Mouse (Mus musculus) heart, adult 2 months (tissue): ENCODE measurements around the gene Mamdc2. TPM values are rescaled to one million over a fixed set of nuclear protein-coding genes. Genes with fewer than 3 reads are reported as not detected.

Experiments
- DNase-seq, 2 experiments: peaks; one replicate each; pipeline ENCODE4 v3.0.0; 2021
- H3K27ac ChIP-seq: fragments of 200-600 bp; 2 replicates; pipeline ENCODE4 v1.8.1; 2022
- H3K27me3 ChIP-seq: fragments of 200-500 bp; 2 replicates; pipeline ENCODE4 v1.6.1; 2012; ENCODE audit warnings: mild to moderate bottlenecking, low read length, inconsistent platforms, mixed read lengths; ENCODE audit not compliant: control insufficient read depth, insufficient read depth
- H3K36me3 ChIP-seq: fragments of 200-500 bp; 2 replicates; pipeline ENCODE4 v1.6.1; 2012; ENCODE audit warnings: low read length, inconsistent platforms; ENCODE audit not compliant: control insufficient read depth, insufficient read depth
- H3K4me1 ChIP-seq: fragments of 200-500 bp; 2 replicates; pipeline ENCODE4 v1.6.1; 2011; ENCODE audit warnings: low read length; ENCODE audit not compliant: control insufficient read depth, insufficient read depth
- H3K4me3 ChIP-seq: fragments of 200-600 bp; 2 replicates; pipeline ENCODE4 v1.8.1; 2022
- H3K79me2 ChIP-seq: fragments of 200-500 bp; replicated peaks from 2 replicates; pipeline ENCODE4 v1.6.1; 2012; ENCODE audit warnings: mild to moderate bottlenecking, inconsistent platforms, low read length, moderate library complexity, mixed read lengths; ENCODE audit not compliant: control insufficient read depth, insufficient read depth
- H3K9ac ChIP-seq: fragments of 200-500 bp; 2 replicates; pipeline ENCODE4 v1.6.1; 2012; ENCODE audit warnings: low read depth, mild to moderate bottlenecking, control low read depth, inconsistent platforms, low read length, mixed read lengths
- CTCF ChIP-seq: fragments of 200-600 bp; IDR thresholded peaks from 2 replicates; pipeline ENCODE4 v1.8.1; 2022; ENCODE audit warnings: antibody characterized with exemption, mild to moderate bottlenecking, moderate library complexity
- EP300 ChIP-seq: fragments of 200-500 bp; IDR thresholded peaks from 2 replicates; pipeline ENCODE4 v1.6.1; 2011; ENCODE audit warnings: low read depth, low read length, control low read depth; ENCODE audit not compliant: insufficient read depth
- POLR2A ChIP-seq: fragments of 200-500 bp; IDR thresholded peaks from 2 replicates; pipeline ENCODE4 v1.6.1; 2011; ENCODE audit warnings: mild to moderate bottlenecking, low read depth, low read length, control low read depth; ENCODE audit not compliant: insufficient read depth
- WGBS: fragments of 180-500 bp; shearing (Covaris S2); methylation state at CpG from one replicate; pipeline ENCODE4 v1.1.7; 2018; 5-methylcytosine and 5-hydroxymethylcytosine counted together
- intact Hi-C: fragments of 180-260 bp; cut with DNase I; formaldehyde crosslinking; loops from one replicate; pipeline ENCODE4 v1.15.1; 2025
- polyA plus RNA-seq: library from polyadenylated mRNA; depleted of rRNA; stranded (reverse); fragments of >200 nt; gene quantifications from 2 replicates; pipeline ENCODE4 v1.2.3, GENCODE M21; 2012
- total RNA-seq, 2 experiments: library from RNA; stranded (reverse); gene quantifications; 2 replicates each; pipeline ENCODE4 v1.2.3; 2021

Gene Mamdc2
- total and polyA plus RNA-seq, 3 experiments = 1.8 to 2.6 (median 2.4) TPM

DNA sequence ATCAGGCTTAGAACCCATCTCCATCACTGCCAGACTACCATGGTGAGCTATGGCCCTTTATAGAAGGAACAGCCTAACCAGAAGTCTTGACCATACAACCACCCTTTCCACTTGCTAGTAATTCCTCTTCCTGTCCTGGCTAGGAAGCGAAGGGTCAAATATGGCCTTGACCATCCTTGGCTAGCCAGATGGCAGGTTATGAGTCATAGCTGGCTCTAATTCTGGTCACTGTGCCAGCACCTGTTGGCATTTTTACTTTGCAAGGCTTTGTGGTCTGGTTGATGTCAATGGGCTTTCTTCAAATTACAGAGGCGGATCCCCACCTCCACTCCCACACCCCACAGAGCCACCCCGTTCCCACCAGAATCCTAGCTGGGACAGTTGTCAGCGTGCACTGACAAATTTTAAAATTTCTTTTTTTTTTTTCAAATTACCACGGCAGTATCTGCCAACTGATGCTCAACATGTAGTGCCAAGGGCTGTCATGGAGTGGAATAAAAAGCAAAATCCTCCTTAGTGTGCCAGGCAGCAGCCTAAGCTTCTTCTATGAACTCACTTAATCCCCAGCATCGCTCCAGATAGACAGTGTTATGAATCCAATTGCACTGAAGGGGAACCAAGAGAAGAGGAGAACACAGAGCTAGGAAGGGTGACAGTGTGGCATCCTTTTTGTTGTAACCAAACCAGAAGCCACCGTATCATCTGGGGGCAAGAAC lies 73.1 kb downstream of the Mamdc2 start:
- no peak overlapping the region for H3K27ac ChIP-seq
- H3K4me3 ChIP-seq = no peak overlapping the region
- peak in 1 of 2 experiments; percentile 7 for DNase-seq
- H3K9ac ChIP-seq = no peak overlapping the region
- 86% methylated on average over 7 of the region's 7 CpGs for WGBS
- no peaks in the 10 kb centered on the region for H3K27me3 ChIP-seq
- no peak for TF ChIP-seq CTCF
- TF ChIP-seq POLR2A = no peak
- no peak for TF ChIP-seq EP300
- H3K79me2 ChIP-seq = no peaks in the 10 kb centered on the region
- no peaks in the 10 kb centered on the region for H3K36me3 ChIP-seq
- intact Hi-C loops = no loop called here
- H3K4me1 ChIP-seq = peaks cover 3% of the 10 kb centered on the region; the same call in 1 of the 2 replicates

DNA sequence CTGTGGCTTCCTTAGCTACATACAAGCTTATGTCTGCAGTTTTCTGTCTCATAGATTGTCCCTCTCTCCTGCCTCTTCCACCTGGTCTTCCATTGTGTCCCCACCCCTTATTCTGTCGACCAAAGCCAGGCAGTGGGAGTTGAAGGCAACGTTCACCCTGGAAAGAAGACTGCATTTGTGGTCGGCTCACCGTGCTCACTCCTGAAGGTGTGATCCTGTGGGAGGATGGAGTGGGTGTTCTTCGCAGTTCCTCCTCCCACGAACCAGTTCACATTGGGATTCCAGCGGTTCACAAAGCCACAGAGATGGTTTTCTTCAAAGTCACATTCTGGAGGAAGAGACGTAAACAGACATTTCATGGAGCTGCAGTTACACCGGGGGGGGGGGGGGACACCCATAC lies 74.5 kb downstream of the Mamdc2 start:
- TF ChIP-seq EP300 = no peak
- no peak for TF ChIP-seq CTCF
- TF ChIP-seq POLR2A = no peak
- H3K27ac ChIP-seq = no peak overlapping the region; the same call in 1 of the 2 replicates
- WGBS = 57% methylated on average over 9 of the region's 9 CpGs
- H3K36me3 ChIP-seq = no peaks in the 10 kb centered on the region
- intact Hi-C loops = loop anchor here (1.0 to 2.0 kb wide), 2 partner anchors 150 to 587 kb away; no protein-coding TSS in a partner anchor
- no peaks in the 10 kb centered on the region for H3K27me3 ChIP-seq
- peak in 1 of 2 experiments; percentile 23 for DNase-seq
- no peak overlapping the region for H3K9ac ChIP-seq
- peaks cover 3% of the 10 kb centered on the region; the same call in 1 of the 2 replicates for H3K4me1 ChIP-seq
- no peaks in the 10 kb centered on the region for H3K79me2 ChIP-seq
- H3K4me3 ChIP-seq = no peak overlapping the region

DNA sequence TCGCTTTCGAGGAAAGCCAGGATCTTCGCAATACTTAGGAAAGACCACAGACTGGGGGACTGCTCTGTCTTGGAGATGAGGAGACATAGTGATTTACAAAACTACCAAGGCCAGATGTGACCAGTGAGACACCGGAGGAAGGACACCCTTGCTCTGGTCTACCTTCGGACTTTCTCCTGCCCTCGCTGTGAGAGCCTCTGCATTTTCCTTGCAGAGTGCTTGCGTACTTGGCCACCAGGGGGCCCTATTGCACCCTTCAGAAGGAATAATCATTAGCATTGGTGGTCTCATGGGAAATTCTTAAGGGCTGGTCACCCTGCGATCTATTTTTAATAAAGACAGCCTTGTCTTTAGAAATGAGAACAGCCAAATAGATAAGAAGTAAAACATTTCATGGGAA lies 75.0 kb downstream of the Mamdc2 start:
- TF ChIP-seq POLR2A (no peak), CTCF (peak; percentile 95), EP300 (peak; percentile 45; the same call in 1 of the 2 replicates)
- H3K9ac ChIP-seq = no peak overlapping the region
- no peak overlapping the region for H3K27ac ChIP-seq
- H3K4me3 ChIP-seq = no peak overlapping the region
- H3K4me1 ChIP-seq = peaks cover 3% of the 10 kb centered on the region; the same call in 1 of the 2 replicates
- H3K79me2 ChIP-seq = no peaks in the 10 kb centered on the region
- H3K36me3 ChIP-seq = no peaks in the 10 kb centered on the region
- H3K27me3 ChIP-seq = no peaks in the 10 kb centered on the region
- 41% methylated on average over 8 of the region's 8 CpGs for WGBS
- peak; percentile 60 to 75 for DNase-seq
- intact Hi-C loops = loop anchor here (1.0 to 2.0 kb wide), 2 partner anchors 150 to 588 kb away; no protein-coding TSS in a partner anchor

DNA sequence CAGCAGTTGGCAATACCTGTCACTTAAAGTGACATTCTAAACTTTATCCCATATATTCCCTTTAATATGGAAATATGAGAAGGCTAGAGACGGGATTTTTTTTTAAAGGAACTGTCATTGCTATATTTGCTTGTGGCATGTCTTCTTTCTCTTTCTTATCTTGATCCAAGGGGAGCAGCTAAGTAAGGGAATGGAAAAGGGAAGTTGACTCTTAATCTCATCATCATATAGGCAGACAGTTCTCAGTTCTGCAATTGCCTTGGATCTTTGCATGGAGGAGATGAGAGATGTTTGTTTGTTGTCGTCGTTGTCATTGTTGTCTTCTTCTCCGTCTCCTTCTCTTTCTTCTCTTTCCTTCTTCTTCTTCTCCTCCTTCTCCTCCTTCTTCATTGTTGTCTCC lies 79.0 kb downstream of the Mamdc2 start:
- Histone ChIP-seq H3K4me1 (peaks cover 3% of the 10 kb centered on the region; the same call in 1 of the 2 replicates), H3K27ac (no peak overlapping the region), H3K4me3 (no peak overlapping the region), H3K36me3 (no peaks in the 10 kb centered on the region), H3K79me2 (no peaks in the 10 kb centered on the region), H3K9ac (no peak overlapping the region), H3K27me3 (no peaks in the 10 kb centered on the region; the same call in 1 of the 2 replicates)
- 81% methylated on average over 4 of the region's 4 CpGs for WGBS
- TF ChIP-seq CTCF = no peak
- no peak for TF ChIP-seq POLR2A
- TF ChIP-seq EP300 = no peak
- no peak for DNase-seq
- intact Hi-C loops = no loop called here

DNA sequence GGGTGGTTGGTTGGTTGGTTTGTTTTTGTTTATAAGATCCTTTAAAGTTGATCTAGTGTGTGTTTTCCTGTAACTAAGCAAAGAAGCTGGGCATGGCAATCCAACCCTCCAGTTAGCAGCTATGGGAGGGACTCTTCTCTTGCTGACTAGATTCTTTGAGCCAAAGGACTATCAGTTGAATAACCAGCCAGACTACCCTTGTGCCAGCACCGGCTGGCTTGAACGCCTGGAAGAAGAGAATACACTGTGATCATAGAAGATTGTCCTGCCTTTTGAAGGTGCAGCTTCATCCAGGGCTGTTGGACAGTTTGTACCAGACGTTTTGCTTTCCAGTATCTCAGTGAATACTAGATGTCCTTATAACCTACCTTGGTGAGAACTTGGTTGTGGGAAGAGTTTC lies 86.2 kb downstream of the Mamdc2 start:
- Histone ChIP-seq H3K27ac (no peak overlapping the region), H3K27me3 (no peaks in the 10 kb centered on the region; the same call in 1 of the 2 replicates), H3K4me1 (peaks cover 1% of the 10 kb centered on the region), H3K4me3 (no peak overlapping the region), H3K9ac (no peak overlapping the region), H3K79me2 (no peaks in the 10 kb centered on the region), H3K36me3 (no peaks in the 10 kb centered on the region)
- intact Hi-C loops = no loop called here
- DNase-seq = no peak
- 64% methylated on average over 3 of the region's 3 CpGs for WGBS
- TF ChIP-seq EP300 (no peak), POLR2A (no peak), CTCF (no peak)

DNA sequence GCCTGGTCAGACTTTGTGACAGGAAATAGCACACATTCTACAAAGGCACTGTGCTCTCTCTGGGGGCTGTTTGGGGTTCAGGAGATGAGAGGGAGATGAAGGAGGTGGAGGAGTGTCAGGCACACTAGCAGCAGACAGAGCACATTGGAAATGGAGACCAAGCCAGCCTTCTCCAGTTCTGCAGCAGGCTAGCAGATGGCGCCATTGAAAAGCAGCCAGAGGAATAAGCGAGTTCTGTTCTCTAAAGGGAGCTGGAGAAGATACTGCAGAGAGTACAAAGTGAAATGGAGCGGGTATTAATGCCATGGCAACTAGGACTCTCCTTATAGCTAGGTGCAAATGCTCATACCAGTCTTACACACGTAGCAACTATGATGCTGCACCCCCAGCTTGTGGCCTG lies 87.1 kb downstream of the Mamdc2 start:
- peaks cover 1% of the 10 kb centered on the region for H3K4me1 ChIP-seq

More for the DNA sequence above, 87.1 kb downstream of the Mamdc2 start:
- intact Hi-C loops = no loop called here
- no peak overlapping the region for H3K9ac ChIP-seq
- H3K36me3 ChIP-seq = no peaks in the 10 kb centered on the region
- no peaks in the 10 kb centered on the region; the same call in 1 of the 2 replicates for H3K27me3 ChIP-seq
- 54% methylated on average over 4 of the region's 4 CpGs for WGBS
- H3K27ac ChIP-seq = no peak overlapping the region
- TF ChIP-seq EP300 (no peak), CTCF (no peak), POLR2A (no peak)
- DNase-seq = peak; percentile 34 to 45
- H3K79me2 ChIP-seq = no peaks in the 10 kb centered on the region
- no peak overlapping the region for H3K4me3 ChIP-seq
